Mouse (Mus musculus): ENCODE results near the gene Rbm43. TPM values are rescaled to one million over a fixed set of nuclear protein-coding genes. Genes with fewer than 3 reads are reported as not detected.

Gene Rbm43
- polyA plus RNA-seq, 1 experiment = 3.2 TPM

DNA sequence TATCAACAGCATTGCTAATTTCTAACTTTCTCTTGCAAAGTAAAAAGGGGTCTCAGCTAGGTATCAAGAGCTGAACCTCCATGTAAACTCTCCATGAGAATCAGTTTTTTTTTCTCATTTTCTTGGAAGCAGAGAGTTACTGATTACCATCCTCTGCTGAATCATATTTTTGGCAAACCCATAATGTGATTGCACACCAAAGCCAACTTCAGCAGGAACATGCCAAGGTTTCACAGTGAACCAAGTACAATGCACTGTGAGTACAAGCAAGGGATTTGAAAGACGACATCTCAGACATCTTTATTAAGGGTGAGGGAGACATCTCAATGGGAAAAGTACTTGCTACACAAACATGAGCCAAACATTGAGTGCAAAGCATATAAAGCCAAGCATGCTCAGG lies 54.8 kb downstream of the Rbm43 start:
- TF ChIP-seq POLR2A (IDR thresholded peaks at IDR 0.05; ENCODE audit: insufficient read length, low read depth) = no peak
- TF ChIP-seq MYOG (IDR thresholded peaks at IDR 0.05; ENCODE audit: control insufficient read depth in 1 of 3, insufficient read depth in 1 of 3, insufficient read length in 2 of 3, low read depth in 2 of 3) = no peak
- TF ChIP-seq MAX (IDR thresholded peaks at IDR 0.05; ENCODE audit: low read depth) = no peak
- no peak for TF ChIP-seq MYOD1 (IDR thresholded peaks at IDR 0.05; ENCODE audit: control insufficient read depth in 1 of 3, insufficient read length in 2 of 3, low read depth in 2 of 3)
- no peak for TF ChIP-seq USF1 (IDR thresholded peaks at IDR 0.05; ENCODE audit: low read depth)
- no peak for TF ChIP-seq TCF3 (IDR thresholded peaks at IDR 0.05; ENCODE audit: insufficient read length, low read depth)
- TF ChIP-seq POLR2AphosphoS2 (IDR thresholded peaks at IDR 0.05; ENCODE audit: insufficient read length, low read depth) = no peak
- TF ChIP-seq SRF (IDR thresholded peaks at IDR 0.05; ENCODE audit: control insufficient read depth, insufficient read length, low read depth) = no peak
- H3K4me2 ChIP-seq (ENCODE audit: low read depth) = no peak overlapping the region
- no peaks in the 10 kb centered on the region for H3K79me2 ChIP-seq (ENCODE audit: control insufficient read depth, insufficient read depth)
- no peaks in the 10 kb centered on the region for H3K27me3 ChIP-seq (ENCODE audit: control insufficient read depth, insufficient read depth, insufficient read length)
- no peak overlapping the region for H3K4me3 ChIP-seq
- no peak overlapping the region for H3ac ChIP-seq (ENCODE audit: control insufficient read depth, insufficient read length)
- H3K36me3 ChIP-seq (ENCODE audit: control insufficient read depth, insufficient read depth) = no peaks in the 10 kb centered on the region

Other genes starting within 250 kb of the Rbm43 start
- gene Nmi, start 38.3 kb upstream of the Rbm43 start, polyA plus RNA-seq (2012; fragmentation: generic; extraction: Trizol) = 3.2 TPM
- 0.50 TPM for gene Tnfaip6, start 102.8 kb upstream of the Rbm43 start, polyA plus RNA-seq (2012; fragmentation: generic; extraction: Trizol)
- 3.0 TPM for gene Rif1, start 137.7 kb upstream of the Rbm43 start, polyA plus RNA-seq (2012; fragmentation: generic; extraction: Trizol)